Mouse (Mus musculus): ENCODE measurements at regions not wholly inside any gene's neighbourhood (a gene's known extent, or its start where the extent isn't known, plus 50 kb on each side); places are given as distances from the start of the nearest gene placed in this dataset.

- intact Hi-C loops (cut with DNase I), result no loop called here
- peak; percentile 36 for DNase-seq
These were observed 91.2 kb downstream of the Rnf138rt1 start for GRCm38 (mm10) chrX:163669886-163670285.

Measured in left cerebral cortex, postnatal 4 days (tissue).